Mouse (Mus musculus) mature B cell (primary cell): ENCODE measurements at regions not wholly inside any gene's neighbourhood (a gene's known extent, or its start where the extent isn't known, plus 50 kb on each side); places are given as distances from the start of the nearest gene placed in this dataset.

Experiments
- in situ Hi-C: fragments of 300-500 bp; cut with MboI; formaldehyde crosslinking; loops from 2 replicates; pipeline ENCODE4 v1.14.3; 2019

DNA sequence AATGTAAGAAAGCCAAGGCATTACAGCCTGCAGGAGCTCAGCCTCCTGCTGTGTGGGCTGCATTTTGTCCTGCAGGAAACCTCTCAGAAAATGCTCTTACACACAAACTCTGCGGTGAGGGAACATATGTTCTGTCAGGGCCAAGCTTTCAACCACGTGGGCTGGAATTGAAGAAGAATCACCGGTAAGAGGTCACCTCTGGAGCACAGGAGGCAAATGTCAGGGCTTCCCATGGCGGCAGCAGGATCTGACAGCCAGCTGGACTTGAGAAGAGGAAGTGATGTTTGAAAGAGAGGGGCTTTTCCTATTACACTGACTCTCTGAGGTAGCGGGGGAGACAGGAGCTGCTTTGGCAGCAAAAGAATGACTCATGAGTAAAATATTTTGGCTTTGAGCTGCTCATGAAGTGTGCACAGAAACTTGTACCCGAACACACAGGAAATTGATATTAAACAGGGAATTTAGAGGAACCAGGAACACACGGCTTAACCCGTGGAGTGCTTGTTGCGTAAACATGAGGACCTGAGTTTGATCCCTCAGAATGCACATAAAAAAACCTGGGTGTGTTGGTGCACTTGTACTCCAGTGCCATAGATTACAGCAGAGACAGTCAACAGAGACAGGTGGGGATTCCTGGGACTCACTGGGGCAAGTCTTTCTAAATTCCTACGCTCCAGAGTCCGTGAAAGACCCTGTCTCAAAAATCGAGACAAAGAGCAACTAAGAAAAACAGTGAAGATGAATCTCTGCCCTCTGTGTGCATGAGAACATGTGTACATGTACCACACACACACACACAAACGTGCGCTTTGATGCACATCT, 848.1 kb upstream of the A1bg start:
- in situ Hi-C loops = no loop called here

GRCm38 (mm10) chr15:61766544-61767094, 843.8 kb upstream of the A1bg start:
- in situ Hi-C loops = no loop called here

DNA sequence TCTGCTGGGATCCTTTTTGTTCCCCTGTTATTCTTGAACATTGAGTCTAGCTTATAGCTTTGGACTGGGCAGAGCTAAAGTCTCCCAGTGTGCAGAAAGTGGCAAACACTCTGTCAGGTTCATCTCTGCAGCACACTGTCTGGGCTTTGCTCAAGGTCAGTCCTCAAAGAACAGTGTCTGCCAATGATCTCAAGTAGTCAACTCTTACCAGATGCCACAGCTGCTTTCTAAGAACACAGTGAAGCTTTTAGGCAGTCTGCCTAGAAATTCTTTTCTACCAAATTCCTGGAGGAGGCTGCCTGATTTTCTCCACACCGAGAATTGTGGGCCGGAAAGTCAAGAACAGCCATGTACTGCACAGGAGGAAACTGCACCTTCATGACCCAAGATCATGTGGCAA, 831.0 kb upstream of the A1bg start:
- in situ Hi-C loops = no loop called here

- in situ Hi-C loops = no loop called here
Observed at GRCm38 (mm10) chr15:61723696-61724095, 800.9 kb upstream of the A1bg start.

- in situ Hi-C loops = no loop called here
Observed at GRCm38 (mm10) chr15:61718486-61718885, 795.7 kb upstream of the A1bg start.

- in situ Hi-C loops = no loop called here
Observed at GRCm38 (mm10) chr15:61717216-61717615, 794.4 kb upstream of the A1bg start.

GRCm38 (mm10) chr15:61713953-61714352, 791.1 kb upstream of the A1bg start:
- in situ Hi-C loops = no loop called here

GRCm38 (mm10) chr15:61708928-61709327, 786.1 kb upstream of the A1bg start:
- in situ Hi-C loops = no loop called here

GRCm38 (mm10) chr15:61707952-61708351, 785.1 kb upstream of the A1bg start:
- in situ Hi-C loops = no loop called here

DNA sequence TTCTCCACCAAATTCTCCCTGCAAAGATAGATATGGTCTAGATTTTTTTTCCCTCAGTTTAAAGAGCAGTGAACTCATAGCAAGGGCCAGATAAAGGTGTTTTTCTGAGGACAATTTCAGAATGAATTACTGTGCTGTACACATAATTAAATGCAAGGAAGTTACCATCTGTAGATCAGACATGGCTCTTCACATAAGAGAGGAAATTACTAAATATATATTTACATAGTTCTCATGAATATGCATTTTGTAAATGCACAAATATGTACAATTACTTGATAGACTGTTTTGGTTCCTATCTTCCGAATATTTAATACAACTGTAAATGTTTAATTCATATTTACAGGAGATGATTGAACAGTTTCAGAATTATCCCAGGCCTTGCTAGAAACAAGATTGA, 769.9 kb upstream of the A1bg start:
- in situ Hi-C loops = no loop called here

GRCm38 (mm10) chr15:61690425-61690824, 767.6 kb upstream of the A1bg start:
- in situ Hi-C loops = no loop called here

- in situ Hi-C loops = no loop called here
Observed at GRCm38 (mm10) chr15:61689776-61690397, 767.1 kb upstream of the A1bg start.

- in situ Hi-C loops = no loop called here
Observed at GRCm38 (mm10) chr15:61682968-61683367, 760.2 kb upstream of the A1bg start.

- in situ Hi-C loops = no loop called here
Observed at GRCm38 (mm10) chr15:61670556-61670955, 747.7 kb upstream of the A1bg start.

DNA sequence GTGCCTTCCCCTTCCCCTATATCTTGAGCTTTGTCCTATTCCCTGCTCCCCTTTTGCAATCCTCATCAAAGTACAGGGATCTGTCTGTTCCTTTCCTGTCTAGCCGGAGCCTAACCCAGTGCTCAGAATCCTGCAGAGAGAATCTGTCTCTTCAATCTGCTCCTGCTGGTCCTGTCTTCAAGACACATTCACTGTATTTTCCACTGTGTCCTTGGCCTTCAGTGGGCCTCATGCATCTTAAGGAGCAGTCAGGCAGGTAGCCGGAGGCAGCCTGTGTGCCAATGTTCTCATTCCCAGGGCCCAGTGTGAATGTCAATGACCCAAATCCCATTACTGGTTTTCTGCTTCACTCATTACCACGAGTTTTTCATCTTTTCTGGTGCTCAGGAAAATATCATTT, 737.8 kb upstream of the A1bg start:
- in situ Hi-C loops = no loop called here

GRCm38 (mm10) chr15:61656951-61657350, 734.1 kb upstream of the A1bg start:
- in situ Hi-C loops = no loop called here

- in situ Hi-C loops = no loop called here
Observed at GRCm38 (mm10) chr15:61654846-61655245, 732.0 kb upstream of the A1bg start.

DNA sequence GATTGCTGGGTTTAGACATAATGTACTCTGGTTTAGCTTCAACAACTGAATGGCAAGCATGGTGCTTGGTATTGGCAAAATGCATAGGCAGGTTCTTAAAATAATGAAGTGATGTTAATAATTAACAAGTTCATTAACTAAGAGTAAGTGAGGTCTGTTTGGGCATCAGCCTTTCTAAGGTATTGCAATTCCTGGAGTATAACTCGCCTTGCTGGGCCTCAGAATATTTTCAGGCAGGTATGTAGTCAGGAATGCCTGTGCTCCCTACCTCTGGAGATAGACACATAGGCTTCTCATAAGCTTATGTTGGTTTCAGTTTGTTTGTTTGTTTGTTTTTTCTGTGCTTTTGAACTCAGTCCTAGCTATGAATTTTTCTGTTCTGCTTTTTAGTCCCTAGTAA, 731.0 kb upstream of the A1bg start:
- in situ Hi-C loops = no loop called here

GRCm38 (mm10) chr15:61618638-61619500, 696.1 kb upstream of the A1bg start:
- in situ Hi-C loops = no loop called here

GRCm38 (mm10) chr15:61610662-61611061, 687.9 kb upstream of the A1bg start:
- in situ Hi-C loops = no loop called here

- in situ Hi-C loops = no loop called here
Observed at GRCm38 (mm10) chr15:61609656-61610055, 686.8 kb upstream of the A1bg start.

GRCm38 (mm10) chr15:61608301-61608731, 685.5 kb upstream of the A1bg start:
- in situ Hi-C loops = no loop called here
